9 mouse cellular contexts compared by ENCODE assay signal in the genomic region with DNA sequence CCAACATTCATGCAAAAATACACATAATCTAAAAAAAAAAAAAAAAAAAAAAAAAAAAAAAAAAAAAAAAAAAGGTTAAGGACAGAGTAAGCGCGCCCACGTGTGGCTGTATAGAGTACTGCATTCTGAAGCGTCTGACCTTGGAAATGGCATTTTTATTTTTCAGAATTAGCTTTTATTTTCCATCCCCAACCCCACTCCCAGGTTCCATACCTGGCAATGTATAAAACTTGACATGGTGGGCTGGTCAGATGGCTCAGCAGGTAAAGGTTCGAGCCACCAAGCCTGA. TPM values are rescaled to one million over a fixed set of nuclear protein-coding genes. Genes with fewer than 3 reads are reported as not detected.
DNase-seq lines count a peak whose midpoint lies in the region; ATAC-seq lines count a peak whose summit lies in the region.
"Had no signal": no experiment of that assay in that cellular context is flagged by ENCODE, and none has a peak within 500 bp of the region (broad histone marks: within the 10 kb centered on the region; RNA-seq: fewer than 3 reads in every experiment).

No protein-coding gene starts in this region.

- H3K4me1 ChIP-seq in kidney, embryonic 15.5 days = 0 out of 2 replicates have a peak, but pooled peaks cover 4% of the 10 kb centered on the region

- no peak overlapping the region for H3K4me2 ChIP-seq in kidney, embryonic 15.5 days

- no peaks in the 10 kb centered on the region for H3K9me3 ChIP-seq in kidney, embryonic 15.5 days (replicated peaks)

- no peaks in the 10 kb centered on the region for H3K36me3 ChIP-seq in kidney, embryonic 15.5 days

- no peak overlapping the region for H3K9ac ChIP-seq in kidney, embryonic 15.5 days

- no peak overlapping the region for H3K27ac ChIP-seq in kidney, embryonic 15.5 days

- 0% methylated on average over 5 of the region's 5 CpGs for WGBS in kidney, embryonic 15.5 days

- no peak overlapping the region for H3K4me3 ChIP-seq in kidney, embryonic 15.5 days (replicated peaks)

- peak; percentile 62 for DNase-seq in CD4-positive, CD25-positive, alpha-beta regulatory T cell, adult 2 months (ENCODE audit: low read depth, low spot score)
- peak; percentile 30 for DNase-seq in kidney, adult 18-20 months
- DNase-seq in thymus, postnatal 0 days (ENCODE audit: low spot score) = peak; percentile 9
- DNase-seq in thymus, postnatal 25 days = no peak
- peak; percentile 56 for DNase-seq in induced T-regulatory cell, adult 2 months (ENCODE audit: low read depth)
- peak; percentile 21 for DNase-seq in ovary, postnatal 36 days (ENCODE audit: low spot score)

- no peak for ATAC-seq in CD4-positive, CD25-positive, alpha-beta regulatory T cell, adult 4 months
- ATAC-seq in kidney, embryonic 15.5 days (replicated peaks; ENCODE audit: low FRiP score) = no peak

- H3K27me3 ChIP-seq in kidney, embryonic 15.5 days = peaks cover 19% of the 10 kb centered on the region; the same call in 1 of the 2 replicates

RNA-seq across cellular contexts. Expression of gene Pramel1, which starts 13.6 kb away (rescaled TPM):
- polyA plus RNA-seq in CD4-positive, CD25-positive, alpha-beta regulatory T cell, adult 4 months (2017; shearing (Covaris generic)) = not detected
- not detected in 2 replicates for polyA plus RNA-seq in kidney, embryonic 15.5 days (2015; fragmentation: Nextera tagmentation; extraction: Ambion mirVana)
- not detected in 2 replicates for polyA plus RNA-seq in thymus, postnatal 0 days (2015; fragmentation: Nextera tagmentation; extraction: Ambion mirVana)
- polyA plus RNA-seq: small intestine, adult 2 months had no signal

RNA-seq across cellular contexts. Expression of gene Lrrc38, which starts 31.1 kb away (rescaled TPM):
- not detected for polyA plus RNA-seq in CD4-positive, CD25-positive, alpha-beta regulatory T cell, adult 4 months (2017; shearing (Covaris generic))
- 0.17 and 0.31 TPM in 2 replicates for polyA plus RNA-seq in kidney, embryonic 15.5 days (2015; fragmentation: Nextera tagmentation; extraction: Ambion mirVana)
- not detected in 2 replicates for polyA plus RNA-seq in thymus, postnatal 0 days (2015; fragmentation: Nextera tagmentation; extraction: Ambion mirVana)
- polyA plus RNA-seq: small intestine, adult 2 months had no signal

RNA-seq across cellular contexts. Expression of gene Pramef8, which starts 31.6 kb away (rescaled TPM):
- polyA plus RNA-seq in CD4-positive, CD25-positive, alpha-beta regulatory T cell, adult 4 months (2017; shearing (Covaris generic)) = 10 to 100 TPM; 39.9 to 71.9 TPM
- 19.1 and 20.0 TPM in 2 replicates for polyA plus RNA-seq in kidney, embryonic 15.5 days (2015; fragmentation: Nextera tagmentation; extraction: Ambion mirVana)
- polyA plus RNA-seq in thymus, postnatal 0 days (2015; fragmentation: Nextera tagmentation; extraction: Ambion mirVana) = 17.9 and 19.1 TPM in 2 replicates
